Mouse (Mus musculus) kidney, embryonic 15.5 days (tissue): Measurements from ENCODE around the gene Aipl1. TPM values are rescaled to one million over a fixed set of nuclear protein-coding genes. Genes with fewer than 3 reads are reported as not detected.
A peak's percentile ranks its signal among the peaks of the same experiment; 100 is the strongest.

Experiments
- ATAC-seq: fragments of 200-750 bp; cut with Nextera tagmentation; replicated peaks from 2 replicates; pipeline ENCODE4 v1.8.0; 2017; ENCODE audit warnings: moderate TSS enrichment; ENCODE audit not compliant: low FRiP score
- H3K27ac ChIP-seq: fragments of 300-500 bp; sonication (generic); 2 replicates; pipeline ENCODE4 v1.5.1; 2015; ENCODE audit warnings: mild to moderate bottlenecking, inconsistent platforms
- H3K27me3 ChIP-seq: fragments of 300-500 bp; sonication (generic); 2 replicates; pipeline ENCODE4 v1.6.1; 2015; ENCODE audit warnings: inconsistent platforms
- H3K36me3 ChIP-seq: fragments of 300-500 bp; sonication (generic); 2 replicates; pipeline ENCODE4 v1.6.1; 2015; ENCODE audit warnings: inconsistent platforms
- H3K4me1 ChIP-seq: fragments of 300-500 bp; sonication (generic); 2 replicates; pipeline ENCODE4 v1.6.1; 2015; ENCODE audit warnings: inconsistent platforms
- H3K4me2 ChIP-seq: fragments of 300-500 bp; sonication (generic); 2 replicates; pipeline ENCODE4 v1.6.1; 2015; ENCODE audit warnings: moderate library complexity, mild to moderate bottlenecking, inconsistent platforms
- H3K4me3 ChIP-seq: fragments of 300-500 bp; sonication (generic); replicated peaks from 2 replicates; pipeline ENCODE4 v1.5.1; 2015; ENCODE audit warnings: mild to moderate bottlenecking, inconsistent platforms
- H3K9ac ChIP-seq: fragments of 300-500 bp; sonication (generic); 2 replicates; pipeline ENCODE4 v1.6.1; 2015; ENCODE audit warnings: mild to moderate bottlenecking, inconsistent platforms
- H3K9me3 ChIP-seq: fragments of 300-500 bp; sonication (generic); replicated peaks from 2 replicates; pipeline ENCODE4 v1.6.1; 2016; ENCODE audit warnings: inconsistent platforms
- WGBS: fragments of 180-500 bp; shearing (Covaris S2); methylation state at CpG from one replicate; pipeline ENCODE4 v1.1.7; 2015; ENCODE audit warnings: mixed read lengths; 5-methylcytosine and 5-hydroxymethylcytosine counted together
- polyA plus RNA-seq: library from polyadenylated mRNA; unstranded; fragments of >200 nt; fragmentation: Nextera tagmentation; extraction: Ambion mirVana; gene quantifications from 2 replicates; pipeline ENCODE4 v1.2.1, GENCODE M21; 2015

Gene Aipl1
- polyA plus RNA-seq, 1 experiment from 2014 or later, result 0.38 TPM

- no peaks in the 10 kb centered on the region for H3K36me3 ChIP-seq
- H3K27ac ChIP-seq, result no peak overlapping the region
- H3K27me3 ChIP-seq, result no peaks in the 10 kb centered on the region
- no peak overlapping the region for H3K9ac ChIP-seq
- 38% methylated on average over 6 of the region's 6 CpGs for WGBS
- H3K9me3 ChIP-seq, result no peaks in the 10 kb centered on the region
- H3K4me3 ChIP-seq, result no peak overlapping the region
- no peak overlapping the region for H3K4me2 ChIP-seq
- no peak for ATAC-seq
- 0 out of 2 replicates have a peak, but pooled peaks cover under 1% of the 10 kb centered on the region for H3K4me1 ChIP-seq
These were observed 29.0 kb upstream of the Aipl1 start for GRCm38 (mm10) chr11:72066330-72066729.

- Histone ChIP-seq H3K36me3 (no peaks in the 10 kb centered on the region), H3K9me3 (no peaks in the 10 kb centered on the region), H3K4me2 (no peak overlapping the region), H3K4me1 (no peaks in the 10 kb centered on the region), H3K4me3 (no peak overlapping the region), H3K27me3 (no peaks in the 10 kb centered on the region), H3K27ac (no peak overlapping the region), H3K9ac (no peak overlapping the region)
- no peak for ATAC-seq
- WGBS, result 85% methylated on average over 8 of the region's 8 CpGs
These were observed 27.8 kb upstream of the Aipl1 start for GRCm38 (mm10) chr11:72065103-72065502.

GRCm38 (mm10) chr11:72064414-72064813 lies 27.1 kb upstream of the Aipl1 start:
- no peaks in the 10 kb centered on the region for H3K4me1 ChIP-seq
- H3K4me3 ChIP-seq, result no peak overlapping the region
- no peaks in the 10 kb centered on the region for H3K36me3 ChIP-seq
- ATAC-seq, result no peak
- H3K27ac ChIP-seq, result no peak overlapping the region
- no peaks in the 10 kb centered on the region for H3K9me3 ChIP-seq
- H3K4me2 ChIP-seq, result no peak overlapping the region
- WGBS, result 87% methylated on average over 6 of the region's 6 CpGs
- no peak overlapping the region for H3K9ac ChIP-seq
- H3K27me3 ChIP-seq, result no peaks in the 10 kb centered on the region

- Histone ChIP-seq H3K9me3 (no peaks in the 10 kb centered on the region), H3K9ac (no peak overlapping the region), H3K4me1 (no peaks in the 10 kb centered on the region), H3K27me3 (0 out of 2 replicates have a peak, but pooled peaks cover 3% of the 10 kb centered on the region), H3K27ac (no peak overlapping the region), H3K36me3 (no peaks in the 10 kb centered on the region), H3K4me2 (no peak overlapping the region), H3K4me3 (no peak overlapping the region)
- 64% methylated on average over 13 of the region's 13 CpGs for WGBS
- ATAC-seq, result no peak
These were observed 23.8 kb upstream of the Aipl1 start for GRCm38 (mm10) chr11:72061093-72061620.

- Histone ChIP-seq H3K27me3 (0 out of 2 replicates have a peak, but pooled peaks cover 3% of the 10 kb centered on the region), H3K4me2 (no peak overlapping the region), H3K36me3 (no peaks in the 10 kb centered on the region), H3K4me1 (no peaks in the 10 kb centered on the region), H3K9ac (no peak overlapping the region), H3K27ac (no peak overlapping the region), H3K9me3 (no peaks in the 10 kb centered on the region), H3K4me3 (no peak overlapping the region)
- 78% methylated on average over 9 of the region's 9 CpGs for WGBS
- ATAC-seq, result no peak
These were observed 23.1 kb upstream of the Aipl1 start for GRCm38 (mm10) chr11:72060416-72060815.

- whole genome bisulfite sequencing, result 70% methylated on average over 3 of the region's 3 CpGs
- H3K27me3 ChIP-seq, result peaks cover 20% of the 10 kb centered on the region; the same call in 1 of the 2 replicates
- peaks cover 3% of the 10 kb centered on the region; the same call in 1 of the 2 replicates for H3K4me1 ChIP-seq
- no peaks in the 10 kb centered on the region for H3K36me3 ChIP-seq
- no peak overlapping the region for H3K27ac ChIP-seq
- no peak overlapping the region for H3K4me3 ChIP-seq
- no peak overlapping the region for H3K9ac ChIP-seq
- no peak overlapping the region for H3K4me2 ChIP-seq
- no peaks in the 10 kb centered on the region for H3K9me3 ChIP-seq
- ATAC-seq, result no peak
These were observed 19.9 kb upstream of the Aipl1 start for GRCm38 (mm10) chr11:72057166-72057565.

- ATAC-seq, result no peak
- Histone ChIP-seq H3K4me3 (no peak overlapping the region), H3K9ac (no peak overlapping the region), H3K27me3 (peaks cover 39% of the 10 kb centered on the region), H3K4me2 (no peak overlapping the region), H3K9me3 (no peaks in the 10 kb centered on the region), H3K36me3 (no peaks in the 10 kb centered on the region), H3K4me1 (peaks cover 21% of the 10 kb centered on the region), H3K27ac (no peak overlapping the region)
- 30% methylated on average over 2 of the region's 2 CpGs for WGBS
These were observed 17.9 kb upstream of the Aipl1 start for GRCm38 (mm10) chr11:72055176-72055575.

- Histone ChIP-seq H3K27ac (no peak overlapping the region), H3K9ac (no peak overlapping the region), H3K4me3 (no peak overlapping the region), H3K4me2 (no peak overlapping the region), H3K36me3 (peaks cover 7% of the 10 kb centered on the region; the same call in 1 of the 2 replicates), H3K27me3 (peaks cover 50% of the 10 kb centered on the region), H3K4me1 (peaks cover 24% of the 10 kb centered on the region), H3K9me3 (no peaks in the 10 kb centered on the region)
- 12% methylated on average over 5 of the region's 5 CpGs for WGBS
- ATAC-seq, result no peak
These were observed 15.3 kb upstream of the Aipl1 start for GRCm38 (mm10) chr11:72052636-72053035.

- no peak for ATAC-seq
- H3K27ac ChIP-seq, result no peak overlapping the region
- peaks cover 47% of the 10 kb centered on the region for H3K27me3 ChIP-seq
- H3K4me1 ChIP-seq, result peaks cover 24% of the 10 kb centered on the region
- H3K4me2 ChIP-seq, result no peak overlapping the region
- no peaks in the 10 kb centered on the region for H3K9me3 ChIP-seq
- H3K4me3 ChIP-seq, result no peak overlapping the region
- H3K9ac ChIP-seq, result no peak overlapping the region
- WGBS, result 60% methylated on average over 3 of the region's 3 CpGs
- H3K36me3 ChIP-seq, result peaks cover 10% of the 10 kb centered on the region
These were observed 14.9 kb upstream of the Aipl1 start for GRCm38 (mm10) chr11:72052221-72052620.

GRCm38 (mm10) chr11:72050895-72051858 lies 13.9 kb upstream of the Aipl1 start:
- peaks cover 20% of the 10 kb centered on the region for H3K36me3 ChIP-seq
- H3K9ac ChIP-seq, result peak overlapping the region; percentile 37
- 1% methylated on average over 45 of the region's 45 CpGs for WGBS
- ATAC-seq, result peak; percentile 37
- peak overlapping the region; percentile 91 for H3K4me2 ChIP-seq
- H3K27ac ChIP-seq, result no peak overlapping the region
- H3K4me3 ChIP-seq, result peak overlapping the region; percentile 50
- no peaks in the 10 kb centered on the region for H3K9me3 ChIP-seq
- H3K27me3 ChIP-seq, result peaks cover 47% of the 10 kb centered on the region
- peaks cover 24% of the 10 kb centered on the region for H3K4me1 ChIP-seq

- Histone ChIP-seq H3K9me3 (no peaks in the 10 kb centered on the region), H3K36me3 (peaks cover 29% of the 10 kb centered on the region), H3K27ac (no peak overlapping the region), H3K27me3 (peaks cover 47% of the 10 kb centered on the region), H3K4me1 (peaks cover 24% of the 10 kb centered on the region), H3K9ac (0 out of 2 replicates have a peak overlapping the region, but pooled peaks have one; percentile 37), H3K4me2 (peak overlapping the region; percentile 91), H3K4me3 (peak overlapping the region; percentile 50)
- ATAC-seq, result no peak
- 16% methylated on average over 14 of the region's 14 CpGs for whole genome bisulfite sequencing
These were observed 13.0 kb upstream of the Aipl1 start for GRCm38 (mm10) chr11:72050168-72050894.
